Mouse (Mus musculus) embryonic facial prominence, embryonic 14.5 days (tissue): ENCODE measurements around the gene Pak2. TPM values are rescaled to one million over a fixed set of nuclear protein-coding genes. Genes with fewer than 3 reads are reported as not detected.

Source experiments
- ATAC-seq: fragments of 200-750 bp; cut with Nextera tagmentation; 2 replicates; pipeline ENCODE4 v1.8.0; 2017; ENCODE audit warnings: low read depth, moderate number of reproducible peaks, moderate TSS enrichment
- DNase-seq: peaks from one replicate; pipeline ENCODE4 v3.0.0-alpha.2; 2015; ENCODE audit warnings: low spot score
- H3K27ac ChIP-seq: fragments of 300-500 bp; sonication (generic); replicated peaks from 2 replicates; pipeline ENCODE4 v1.5.1; 2014; ENCODE audit warnings: low read depth, mild to moderate bottlenecking, low read length, moderate library complexity
- H3K27me3 ChIP-seq: fragments of 300-500 bp; sonication (generic); replicated peaks from 2 replicates; pipeline ENCODE4 v1.6.1; 2014; ENCODE audit warnings: low read length; ENCODE audit not compliant: control insufficient read depth, insufficient read depth
- H3K36me3 ChIP-seq: fragments of 300-500 bp; sonication (generic); 2 replicates; pipeline ENCODE4 v1.6.1; 2014; ENCODE audit warnings: low read length, mixed read lengths; ENCODE audit not compliant: control insufficient read depth, insufficient read depth
- H3K4me1 ChIP-seq: fragments of 300-500 bp; sonication (generic); 2 replicates; pipeline ENCODE4 v1.6.1; 2014; ENCODE audit warnings: antibody characterized with exemption, low read length; ENCODE audit not compliant: control insufficient read depth, insufficient read depth
- H3K4me2 ChIP-seq: fragments of 300-500 bp; sonication (generic); 2 replicates; pipeline ENCODE4 v1.6.1; 2014; ENCODE audit warnings: low read depth, mild to moderate bottlenecking, low read length, moderate library complexity, mixed read lengths
- H3K4me3 ChIP-seq: fragments of 300-500 bp; sonication (generic); 2 replicates; pipeline ENCODE4 v1.5.1; 2014; ENCODE audit warnings: low read depth, mild to moderate bottlenecking, low read length
- H3K9ac ChIP-seq: fragments of 300-500 bp; sonication (generic); 2 replicates; pipeline ENCODE4 v1.6.1; 2014; ENCODE audit warnings: low read depth, mild to moderate bottlenecking, low read length, moderate library complexity, mixed read lengths
- H3K9me3 ChIP-seq: fragments of 300-500 bp; sonication (generic); 2 replicates; pipeline ENCODE4 v1.6.1; 2016; ENCODE audit warnings: low read length; ENCODE audit not compliant: control insufficient read depth
- WGBS: fragments of 180-500 bp; shearing (Covaris S2); extraction: QIAGEN DNeasy Blood & Tissue Kit; methylation state at CpG from one replicate; pipeline ENCODE4 v1.1.7; 2014; 5-methylcytosine and 5-hydroxymethylcytosine counted together
- polyA plus RNA-seq: library from polyadenylated mRNA; unstranded; fragments of >200 nt; fragmentation: Nextera tagmentation; extraction: Ambion mirVana; gene quantifications from 2 replicates; pipeline ENCODE4 v1.2.1, GENCODE M21; 2014

Gene Pak2
- polyA plus RNA-seq, 1 experiment from 2014 or later = 36.3 TPM

GRCm38 (mm10) chr16:32058817-32059216 lies 20.3 kb downstream of the Pak2 start:
- Histone ChIP-seq H3K36me3 (no peaks in the 10 kb centered on the region), H3K27me3 (no peaks in the 10 kb centered on the region), H3K27ac (no peak overlapping the region), H3K4me1 (no peaks in the 10 kb centered on the region), H3K4me3 (no peak overlapping the region), H3K4me2 (no peak overlapping the region), H3K9me3 (no peaks in the 10 kb centered on the region), H3K9ac (no peak overlapping the region)
- ATAC-seq (no peak), DNase-seq (no peak)
- WGBS = 78% methylated on average over 5 of the region's 5 CpGs

DNA sequence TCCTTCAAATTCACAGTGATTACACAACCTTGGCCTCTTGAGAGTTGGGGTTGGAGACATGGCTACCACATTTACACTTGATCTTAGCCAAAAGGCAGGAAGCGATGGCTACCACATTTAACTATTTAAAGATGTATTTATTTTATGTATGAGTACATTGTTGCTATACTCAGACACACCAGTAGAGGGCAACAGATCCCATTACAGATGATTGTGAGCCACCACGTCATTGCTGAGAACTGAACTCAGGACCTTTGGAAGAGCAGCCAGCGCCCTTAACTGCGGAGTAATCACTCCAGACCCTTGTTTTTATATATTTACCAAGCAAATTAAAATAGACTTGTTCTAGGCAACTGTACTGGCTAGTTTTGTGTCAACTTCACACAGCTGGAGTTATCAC lies 36.8 kb downstream of the Pak2 start:
- WGBS = 92% methylated on average over 4 of the region's 4 CpGs
- Histone ChIP-seq H3K36me3 (peaks cover 77% of the 10 kb centered on the region), H3K27me3 (no peaks in the 10 kb centered on the region), H3K4me2 (no peak overlapping the region), H3K9me3 (no peaks in the 10 kb centered on the region), H3K27ac (no peak overlapping the region), H3K4me3 (no peak overlapping the region), H3K9ac (no peak overlapping the region), H3K4me1 (no peaks in the 10 kb centered on the region)
- ATAC-seq (no peak), DNase-seq (no peak)

- Histone ChIP-seq H3K36me3 (peaks cover 83% of the 10 kb centered on the region), H3K4me2 (no peak overlapping the region), H3K9me3 (no peaks in the 10 kb centered on the region), H3K4me3 (no peak overlapping the region), H3K9ac (no peak overlapping the region), H3K4me1 (no peaks in the 10 kb centered on the region), H3K27me3 (no peaks in the 10 kb centered on the region), H3K27ac (no peak overlapping the region)
- 86% methylated on average over 9 of the region's 9 CpGs for WGBS
- no peak for ATAC-seq
- DNase-seq = no peak
Observed at GRCm38 (mm10) chr16:32019678-32020077, 59.5 kb downstream of the Pak2 start.

- Histone ChIP-seq H3K4me1 (no peaks in the 10 kb centered on the region), H3K9me3 (no peaks in the 10 kb centered on the region), H3K27me3 (no peaks in the 10 kb centered on the region), H3K27ac (no peak overlapping the region), H3K36me3 (peaks cover 14% of the 10 kb centered on the region), H3K4me2 (no peak overlapping the region), H3K4me3 (no peak overlapping the region), H3K9ac (no peak overlapping the region)
- ATAC-seq (no peak), DNase-seq (no peak)
- 79% methylated on average over 4 of the region's 4 CpGs for WGBS
Observed at GRCm38 (mm10) chr16:32010330-32010729, 68.8 kb downstream of the Pak2 start.

- 0 out of 2 replicates have a peak, but pooled peaks have one; percentile 67 for ATAC-seq
- 47% methylated on average over 5 of the region's 5 CpGs for WGBS
- no peaks in the 10 kb centered on the region for H3K4me1 ChIP-seq
- H3K27me3 ChIP-seq = no peaks in the 10 kb centered on the region
- no peak overlapping the region for H3K4me2 ChIP-seq
- no peak overlapping the region for H3K9ac ChIP-seq
- no peaks in the 10 kb centered on the region for H3K9me3 ChIP-seq
- peak; percentile 50 for DNase-seq
- peaks cover 14% of the 10 kb centered on the region for H3K36me3 ChIP-seq
- H3K4me3 ChIP-seq = no peak overlapping the region
- H3K27ac ChIP-seq = no peak overlapping the region
Observed at GRCm38 (mm10) chr16:32009913-32010312, 69.2 kb downstream of the Pak2 start.

DNA sequence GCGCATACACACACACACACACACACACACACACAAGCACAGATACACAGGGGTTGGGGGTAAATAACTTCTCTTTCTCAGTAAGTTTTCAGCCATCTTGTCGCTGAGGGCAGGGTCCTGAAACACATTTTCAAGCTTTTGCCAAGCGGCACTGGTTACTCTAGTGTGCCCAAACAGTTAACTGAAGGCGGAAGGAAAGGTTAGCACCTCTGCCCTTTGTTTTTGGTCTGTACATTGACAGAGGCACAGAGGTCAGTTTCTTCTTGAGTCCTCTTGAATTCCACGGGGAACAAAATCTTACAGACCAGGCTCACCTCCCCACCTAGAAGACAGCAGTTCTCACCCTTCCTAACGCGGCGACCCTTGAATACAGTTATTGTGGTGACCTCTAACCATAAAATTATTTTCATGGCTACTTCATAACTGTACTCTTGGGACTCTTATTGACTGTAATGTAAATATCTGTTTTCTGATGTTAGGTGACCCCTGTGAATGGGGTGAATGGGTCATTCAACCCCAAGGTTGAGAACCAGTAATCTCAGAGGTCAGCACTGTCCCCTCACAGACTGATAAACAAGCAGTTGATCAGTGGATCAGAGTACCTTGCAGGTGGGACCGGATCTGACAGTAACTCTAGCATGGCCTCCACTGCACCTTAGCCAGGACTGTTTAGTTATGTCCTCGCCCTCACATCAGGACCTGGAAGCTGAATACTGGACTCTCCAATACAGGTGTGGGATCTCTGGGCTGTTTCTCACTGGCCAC lies 70.4 kb downstream of the Pak2 start:
- DNase-seq (no peak), ATAC-seq (no peak)
- H3K27ac ChIP-seq = no peak overlapping the region
- peaks cover 10% of the 10 kb centered on the region for H3K36me3 ChIP-seq
- no peak overlapping the region for H3K4me3 ChIP-seq
- no peak overlapping the region for H3K9ac ChIP-seq
- H3K4me1 ChIP-seq = peaks cover 2% of the 10 kb centered on the region
- H3K9me3 ChIP-seq = no peaks in the 10 kb centered on the region
- H3K27me3 ChIP-seq = no peaks in the 10 kb centered on the region
- WGBS = 62% methylated on average over 10 of the region's 10 CpGs
- H3K4me2 ChIP-seq = no peak overlapping the region

DNA sequence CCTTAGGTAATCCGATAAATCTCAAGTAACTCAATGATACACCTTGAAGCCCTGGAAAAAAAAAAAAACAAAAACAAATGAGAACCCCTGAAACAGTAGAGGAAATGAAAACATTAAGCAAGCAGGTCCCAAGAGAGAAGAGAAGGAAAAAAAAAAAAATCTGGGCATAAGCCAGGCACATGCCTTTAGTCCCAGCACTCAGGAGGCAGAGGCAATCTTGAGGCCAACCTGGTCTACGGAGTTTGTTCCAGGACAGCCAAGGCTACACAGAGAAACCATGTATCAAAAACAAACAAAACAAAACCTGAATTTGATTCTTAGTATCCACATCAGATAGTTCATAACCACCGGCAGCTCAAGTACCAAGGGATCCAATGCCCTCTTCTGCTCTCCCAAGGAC lies 74.4 kb downstream of the Pak2 start:
- Histone ChIP-seq H3K4me2 (no peak overlapping the region), H3K9ac (no peak overlapping the region), H3K9me3 (no peaks in the 10 kb centered on the region), H3K4me1 (peaks cover 12% of the 10 kb centered on the region), H3K4me3 (no peak overlapping the region), H3K27ac (no peak overlapping the region), H3K36me3 (peaks cover 9% of the 10 kb centered on the region; the same call in 1 of the 2 replicates), H3K27me3 (no peaks in the 10 kb centered on the region)
- ATAC-seq (no peak), DNase-seq (no peak)
- WGBS = 92% methylated on average over 3 of the region's 3 CpGs

GRCm38 (mm10) chr16:32002509-32003477 lies 76.3 kb downstream of the Pak2 start, which contains the start of gene Senp5:
Gene Senp5 (minus strand): TSS chr16:32003287.
- H3K36me3 ChIP-seq = peaks cover 12% of the 10 kb centered on the region; the same call in 1 of the 2 replicates
- no peaks in the 10 kb centered on the region for H3K9me3 ChIP-seq
- 1% methylated on average over 42 of the region's 66 CpGs for WGBS
- H3K27me3 ChIP-seq = no peaks in the 10 kb centered on the region
- H3K9ac ChIP-seq = peak within 1 kb of the TSS; percentile 97
- H3K4me1 ChIP-seq = peaks cover 12% of the 10 kb centered on the region
- peak within 1 kb of the TSS; percentile 96 for H3K4me3 ChIP-seq
- H3K4me2 ChIP-seq = peak within 1 kb of the TSS; percentile 86
- DNase-seq (peak; percentile 97), ATAC-seq (peak; percentile 96)
- H3K27ac ChIP-seq = peak within 1 kb of the TSS; percentile 65
